Mouse (Mus musculus): ENCODE measurements around the gene Aspg. TPM values are rescaled to one million over a fixed set of nuclear protein-coding genes. Genes with fewer than 3 reads are reported as not detected.
A peak's percentile ranks its signal among the peaks of the same experiment; 100 is the strongest.

The Aspg gene
- polyA plus RNA-seq, 1 experiment from 2014 or later = 1.1 TPM

GRCm38 (mm10) chr12:112143116-112143832 is 36.8 kb downstream of the Aspg start:
- 5% methylated on average over 14 of the region's 14 CpGs for WGBS
- Histone ChIP-seq H3K4me2 (replicated peaks; ENCODE audit: low read depth, low read length) (peak overlapping the region; percentile 93), H3K9ac (ENCODE audit: low read depth, low read length) (no peak overlapping the region), H3K4me3 (ENCODE audit: low read length) (peak overlapping the region; percentile 44), H3K27ac (ENCODE audit: low read depth, low read length) (no peak overlapping the region), H3K4me1 (ENCODE audit: control insufficient read depth, insufficient read depth, low read length) (peaks cover 33% of the 10 kb centered on the region), H3K9me3 (ENCODE audit: control insufficient read depth, low read length) (no peaks in the 10 kb centered on the region), H3K36me3 (ENCODE audit: control insufficient read depth, insufficient read depth, low read length) (no peaks in the 10 kb centered on the region), H3K27me3 (ENCODE audit: control insufficient read depth, insufficient read depth, low read length) (peaks cover 47% of the 10 kb centered on the region)
- no peak for ATAC-seq (ENCODE audit: low FRiP score, low TSS enrichment)

- H3K4me3 ChIP-seq (ENCODE audit: low read length) = peak overlapping the region; percentile 44
- H3K9me3 ChIP-seq (ENCODE audit: control insufficient read depth, low read length) = no peaks in the 10 kb centered on the region
- WGBS = 1% methylated on average over 36 of the region's 52 CpGs
- H3K9ac ChIP-seq (ENCODE audit: low read depth, low read length) = no peak overlapping the region
- ATAC-seq (ENCODE audit: low FRiP score, low TSS enrichment) = no peak
- peaks cover 47% of the 10 kb centered on the region for H3K27me3 ChIP-seq (ENCODE audit: control insufficient read depth, insufficient read depth, low read length)
- H3K36me3 ChIP-seq (ENCODE audit: control insufficient read depth, insufficient read depth, low read length) = no peaks in the 10 kb centered on the region
- peaks cover 33% of the 10 kb centered on the region for H3K4me1 ChIP-seq (ENCODE audit: control insufficient read depth, insufficient read depth, low read length)
- no peak overlapping the region for H3K27ac ChIP-seq (ENCODE audit: low read depth, low read length)
- peak overlapping the region; percentile 93 for H3K4me2 ChIP-seq (replicated peaks; ENCODE audit: low read depth, low read length)
These were observed 37.3 kb downstream of the Aspg start for GRCm38 (mm10) chr12:112143833-112144201.

GRCm38 (mm10) chr12:112144377-112145115 is 38.1 kb downstream of the Aspg start:
- H3K4me1 ChIP-seq (ENCODE audit: control insufficient read depth, insufficient read depth, low read length) = peaks cover 33% of the 10 kb centered on the region
- peak overlapping the region; percentile 93 for H3K4me2 ChIP-seq (replicated peaks; ENCODE audit: low read depth, low read length)
- H3K36me3 ChIP-seq (ENCODE audit: control insufficient read depth, insufficient read depth, low read length) = no peaks in the 10 kb centered on the region
- no peak overlapping the region for H3K9ac ChIP-seq (ENCODE audit: low read depth, low read length)
- H3K27ac ChIP-seq (ENCODE audit: low read depth, low read length) = no peak overlapping the region
- no peaks in the 10 kb centered on the region for H3K9me3 ChIP-seq (ENCODE audit: control insufficient read depth, low read length)
- ATAC-seq (ENCODE audit: low FRiP score, low TSS enrichment) = no peak
- WGBS = 1% methylated on average over 46 of the region's 46 CpGs
- H3K4me3 ChIP-seq (ENCODE audit: low read length) = peak overlapping the region; percentile 44
- H3K27me3 ChIP-seq (ENCODE audit: control insufficient read depth, insufficient read depth, low read length) = peaks cover 47% of the 10 kb centered on the region

GRCm38 (mm10) chr12:112145211-112145874 is 38.9 kb downstream of the Aspg start:
- Histone ChIP-seq H3K4me3 (ENCODE audit: low read length) (peak overlapping the region; percentile 44), H3K4me2 (replicated peaks; ENCODE audit: low read depth, low read length) (peak overlapping the region; percentile 93), H3K4me1 (ENCODE audit: control insufficient read depth, insufficient read depth, low read length) (peaks cover 33% of the 10 kb centered on the region), H3K9ac (ENCODE audit: low read depth, low read length) (no peak overlapping the region), H3K27me3 (ENCODE audit: control insufficient read depth, insufficient read depth, low read length) (peaks cover 47% of the 10 kb centered on the region), H3K9me3 (ENCODE audit: control insufficient read depth, low read length) (no peaks in the 10 kb centered on the region), H3K36me3 (ENCODE audit: control insufficient read depth, insufficient read depth, low read length) (no peaks in the 10 kb centered on the region), H3K27ac (ENCODE audit: low read depth, low read length) (no peak overlapping the region)
- peak; percentile 56 for ATAC-seq (ENCODE audit: low FRiP score, low TSS enrichment)
- WGBS = under 1% methylated on average over 37 of the region's 37 CpGs

GRCm38 (mm10) chr12:112145875-112146651 is 39.6 kb downstream of the Aspg start, which contains the start of gene Kif26a:
Gene Kif26a (plus strand): TSS chr12:112146208.
- Histone ChIP-seq H3K27me3 (ENCODE audit: control insufficient read depth, insufficient read depth, low read length) (peaks cover 47% of the 10 kb centered on the region), H3K4me1 (ENCODE audit: control insufficient read depth, insufficient read depth, low read length) (peaks cover 36% of the 10 kb centered on the region), H3K4me2 (replicated peaks; ENCODE audit: low read depth, low read length) (peak within 1 kb of the TSS; percentile 93), H3K27ac (ENCODE audit: low read depth, low read length) (peak within 1 kb of the TSS; percentile 11; the same call in 1 of the 2 replicates), H3K9me3 (ENCODE audit: control insufficient read depth, low read length) (no peaks in the 10 kb centered on the region), H3K9ac (ENCODE audit: low read depth, low read length) (peak within 1 kb of the TSS; percentile 67), H3K4me3 (ENCODE audit: low read length) (peak within 1 kb of the TSS; percentile 44), H3K36me3 (ENCODE audit: control insufficient read depth, insufficient read depth, low read length) (no peaks in the 10 kb centered on the region)
- under 1% methylated on average over 68 of the region's 68 CpGs for WGBS
- ATAC-seq (ENCODE audit: low FRiP score, low TSS enrichment) = peak; percentile 75

GRCm38 (mm10) chr12:112147365-112147764 is 40.9 kb downstream of the Aspg start:
- Histone ChIP-seq H3K27ac (ENCODE audit: low read depth, low read length) (peak overlapping the region; percentile 11; the same call in 1 of the 2 replicates), H3K36me3 (ENCODE audit: control insufficient read depth, insufficient read depth, low read length) (no peaks in the 10 kb centered on the region), H3K27me3 (ENCODE audit: control insufficient read depth, insufficient read depth, low read length) (peaks cover 37% of the 10 kb centered on the region), H3K4me1 (ENCODE audit: control insufficient read depth, insufficient read depth, low read length) (peaks cover 48% of the 10 kb centered on the region), H3K9ac (ENCODE audit: low read depth, low read length) (peak overlapping the region; percentile 67; the same call in 1 of the 2 replicates), H3K9me3 (ENCODE audit: control insufficient read depth, low read length) (no peaks in the 10 kb centered on the region), H3K4me3 (ENCODE audit: low read length) (peak overlapping the region; percentile 44), H3K4me2 (replicated peaks; ENCODE audit: low read depth, low read length) (peak overlapping the region; percentile 93)
- WGBS = 43% methylated on average over 5 of the region's 5 CpGs
- ATAC-seq (ENCODE audit: low FRiP score, low TSS enrichment) = no peak

- Histone ChIP-seq H3K36me3 (ENCODE audit: control insufficient read depth, insufficient read depth, low read length) (no peaks in the 10 kb centered on the region), H3K27ac (ENCODE audit: low read depth, low read length) (no peak overlapping the region), H3K9ac (ENCODE audit: low read depth, low read length) (0 out of 2 replicates have a peak overlapping the region, but pooled peaks have one; percentile 4), H3K4me3 (ENCODE audit: low read length) (no peak overlapping the region), H3K4me1 (ENCODE audit: control insufficient read depth, insufficient read depth, low read length) (peaks cover 36% of the 10 kb centered on the region), H3K9me3 (ENCODE audit: control insufficient read depth, low read length) (no peaks in the 10 kb centered on the region), H3K4me2 (replicated peaks; ENCODE audit: low read depth, low read length) (no peak overlapping the region), H3K27me3 (ENCODE audit: control insufficient read depth, insufficient read depth, low read length) (peaks cover 10% of the 10 kb centered on the region)
- WGBS = 45% methylated on average over 7 of the region's 7 CpGs
- ATAC-seq (ENCODE audit: low FRiP score, low TSS enrichment) = no peak
These were observed 43.5 kb downstream of the Aspg start for GRCm38 (mm10) chr12:112150011-112150410.

- Histone ChIP-seq H3K36me3 (ENCODE audit: control insufficient read depth, insufficient read depth, low read length) (no peaks in the 10 kb centered on the region), H3K4me2 (replicated peaks; ENCODE audit: low read depth, low read length) (0 out of 2 replicates have a peak overlapping the region, but pooled peaks have one; percentile 5), H3K27me3 (ENCODE audit: control insufficient read depth, insufficient read depth, low read length) (peaks cover 9% of the 10 kb centered on the region; the same call in 1 of the 2 replicates), H3K9me3 (ENCODE audit: control insufficient read depth, low read length) (no peaks in the 10 kb centered on the region), H3K4me1 (ENCODE audit: control insufficient read depth, insufficient read depth, low read length) (peaks cover 32% of the 10 kb centered on the region), H3K4me3 (ENCODE audit: low read length) (no peak overlapping the region), H3K27ac (ENCODE audit: low read depth, low read length) (peak overlapping the region; percentile 26), H3K9ac (ENCODE audit: low read depth, low read length) (no peak overlapping the region)
- ATAC-seq (ENCODE audit: low FRiP score, low TSS enrichment) = peak; percentile 24; the same call in 1 of the 2 replicates
- WGBS = 30% methylated on average over 12 of the region's 12 CpGs
These were observed 44.9 kb downstream of the Aspg start for GRCm38 (mm10) chr12:112151244-112151979.
